Mouse (Mus musculus): ENCODE measurements around the gene Hapln2.

Hapln2 gene

GRCm38 (mm10) chr3:87981894-87982835 is 45.2 kb downstream of the Hapln2 start:
- no peak for DNase-seq (ENCODE audit: low read depth, low spot score)

GRCm38 (mm10) chr3:87981214-87981760 is 46.1 kb downstream of the Hapln2 start:
- DNase-seq (ENCODE audit: low read depth, low spot score), result no peak

GRCm38 (mm10) chr3:87980728-87981127 is 46.7 kb downstream of the Hapln2 start:
- no peak for DNase-seq (ENCODE audit: low read depth, low spot score)

GRCm38 (mm10) chr3:87980085-87980484 is 47.3 kb downstream of the Hapln2 start:
- DNase-seq (ENCODE audit: low read depth, low spot score), result no peak

- no peak for DNase-seq (ENCODE audit: low read depth, low spot score)
Observed at GRCm38 (mm10) chr3:87979493-87979892, 47.9 kb downstream of the Hapln2 start.

GRCm38 (mm10) chr3:87974381-87974987 is 52.9 kb downstream of the Hapln2 start:
- DNase-seq (ENCODE audit: low read depth, low spot score), result no peak

- DNase-seq (ENCODE audit: low read depth, low spot score), result no peak
Observed at GRCm38 (mm10) chr3:87973593-87974380, 53.6 kb downstream of the Hapln2 start.

- DNase-seq (ENCODE audit: low read depth, low spot score), result no peak
Observed at GRCm38 (mm10) chr3:87972776-87973175, 54.6 kb downstream of the Hapln2 start.

- DNase-seq (ENCODE audit: low read depth, low spot score), result no peak
Observed at GRCm38 (mm10) chr3:87972203-87972664, 55.1 kb downstream of the Hapln2 start.

All from forelimb bud, embryonic 11.5 days (tissue).